Mouse (Mus musculus) liver, embryonic 14.5 days (tissue): ENCODE measurements around the gene Cep78. TPM values are rescaled to one million over a fixed set of nuclear protein-coding genes. Genes with fewer than 3 reads are reported as not detected.
A peak's percentile ranks its signal among the peaks of the same experiment; 100 is the strongest.

Experiments used
- ATAC-seq: fragments of 200-750 bp; cut with Nextera tagmentation; 2 replicates; pipeline ENCODE4 v1.8.0; 2017; ENCODE audit warnings: moderate number of reproducible peaks, mild to moderate bottlenecking, moderate library complexity; ENCODE audit not compliant: insufficient read depth
- DNase-seq, 3 experiments: peaks; one replicate each; pipeline ENCODE4 v3.0.0-alpha.2; 2012 to 2013; ENCODE audit warnings: low read depth in 3 of 3, low spot score in 3 of 3
- H3K27ac ChIP-seq: fragments of 300-500 bp; sonication (generic); 2 replicates; pipeline ENCODE4 v1.5.1; 2014; ENCODE audit warnings: moderate library complexity, mild to moderate bottlenecking, control low read depth, inconsistent platforms
- H3K27me3 ChIP-seq: fragments of 300-500 bp; sonication (generic); 2 replicates; pipeline ENCODE4 v1.6.1; 2014; ENCODE audit warnings: mild to moderate bottlenecking, low read length, moderate library complexity; ENCODE audit not compliant: control insufficient read depth, insufficient read depth
- H3K36me3 ChIP-seq: fragments of 300-500 bp; sonication (generic); replicated peaks from 2 replicates; pipeline ENCODE4 v1.6.1; 2014; ENCODE audit warnings: low read depth; ENCODE audit not compliant: control insufficient read depth, insufficient read depth
- H3K4me1 ChIP-seq, 2 experiments: fragments of 200-500 bp in 1 of 2; fragments of 300-500 bp in 1 of 2; sonication (generic) in 1 of 2; replicated peaks; 2 replicates each; pipeline ENCODE4 v1.6.1; 2012 to 2014; ENCODE audit warnings: antibody characterized with exemption in 1 of 2, inconsistent platforms in 1 of 2, low read length in 1 of 2; ENCODE audit not compliant: control insufficient read depth in 2 of 2, insufficient read depth in 2 of 2
- H3K4me2 ChIP-seq: fragments of 300-500 bp; sonication (generic); 2 replicates; pipeline ENCODE4 v1.6.1; 2014; ENCODE audit warnings: low read depth, mild to moderate bottlenecking, control low read depth, moderate library complexity
- H3K4me3 ChIP-seq, 2 experiments: fragments of 200-500 bp in 1 of 2; fragments of 300-500 bp in 1 of 2; sonication (generic) in 1 of 2; 2 replicates each; pipeline ENCODE4 v1.5.1; 2012 to 2014; ENCODE audit warnings: low read depth in 2 of 2, low read length in 2 of 2, mild to moderate bottlenecking in 2 of 2, control low read depth in 1 of 2, inconsistent platforms in 1 of 2, moderate library complexity in 1 of 2; ENCODE audit not compliant: insufficient read depth in 1 of 2
- H3K9ac ChIP-seq: fragments of 300-500 bp; sonication (generic); replicated peaks from 2 replicates; pipeline ENCODE4 v1.6.1; 2014; ENCODE audit warnings: mild to moderate bottlenecking, control low read depth, moderate library complexity
- H3K9me3 ChIP-seq: fragments of 300-500 bp; sonication (generic); 2 replicates; pipeline ENCODE4 v1.6.1; 2016; ENCODE audit warnings: low read length, mixed read lengths; ENCODE audit not compliant: control insufficient read depth
- CTCF ChIP-seq: IDR thresholded peaks from 2 replicates; pipeline ENCODE4 v1.5.1; 2016; ENCODE audit warnings: antibody characterized with exemption, low read depth, control low read depth
- EP300 ChIP-seq: IDR thresholded peaks from 2 replicates; pipeline ENCODE4 v1.6.1; 2016; ENCODE audit warnings: antibody characterized with exemption, low read depth
- WGBS: fragments of 180-500 bp; shearing (Covaris S2); extraction: QIAGEN DNeasy Blood & Tissue Kit; methylation state at CpG from one replicate; pipeline ENCODE4 v1.1.7; 2014; ENCODE audit not compliant: insufficient replicate concordance; 5-methylcytosine and 5-hydroxymethylcytosine counted together
- polyA plus RNA-seq, 2 experiments: library from polyadenylated mRNA; depleted of rRNA in 1 of 2; stranded (reverse) in 1 of 2; unstranded in 1 of 2; fragments of >200 nt; fragmentation: Nextera tagmentation in 1 of 2; extraction: Ambion mirVana in 1 of 2; gene quantifications; 2 replicates each; pipeline versions ENCODE4 v1.2.1 to v1.2.3; 2012 to 2014

Gene Cep78
- polyA plus RNA-seq, 2 experiments, result 5.1 to 8.7 TPM

- 42% methylated on average over 1 of the region's 1 CpGs for WGBS
Measured at GRCm38 (mm10) chr19:15990102-15990501, 5.3 kb upstream of the Cep78 start.

GRCm38 (mm10) chr19:15985172-15985713 lies 454 bp upstream of the Cep78 start:
- 23% methylated on average over 10 of the region's 10 CpGs for WGBS
- H3K9me3 ChIP-seq, result no peaks in the 10 kb centered on the region
- no peak for DNase-seq
- H3K36me3 ChIP-seq, result no peaks in the 10 kb centered on the region
- peaks cover 3 to 8% of the 10 kb centered on the region in 2 experiments; a peak in 3 of 4 replicates for H3K4me1 ChIP-seq
- no peak for ATAC-seq
- TF ChIP-seq EP300, result no peak
- no peak for TF ChIP-seq CTCF
- peak overlapping the region; percentile 70 to 86 for H3K4me3 ChIP-seq
- no peaks in the 10 kb centered on the region for H3K27me3 ChIP-seq
- peak overlapping the region; percentile 94 for H3K4me2 ChIP-seq
- no peak overlapping the region for H3K27ac ChIP-seq
- H3K9ac ChIP-seq, result peak overlapping the region; percentile 34; the same call in 1 of the 2 replicates

More at GRCm38 (mm10) chr19:15990102-15990501, 5.3 kb upstream of the Cep78 start:
- H3K4me3 ChIP-seq, result no peak overlapping the region
- TF ChIP-seq EP300, result no peak
- TF ChIP-seq CTCF, result no peak
- DNase-seq (no peak), ATAC-seq (no peak)
- H3K9me3 ChIP-seq, result no peaks in the 10 kb centered on the region
- no peak overlapping the region for H3K27ac ChIP-seq
- H3K36me3 ChIP-seq, result no peaks in the 10 kb centered on the region
- no peaks in the 10 kb centered on the region for H3K27me3 ChIP-seq
- no peak overlapping the region for H3K4me2 ChIP-seq
- H3K4me1 ChIP-seq, result 0 out of 4 replicates have a peak, but pooled peaks cover 0 to under 1% of the 10 kb centered on the region in 2 experiments
- H3K9ac ChIP-seq, result no peak overlapping the region

- TF ChIP-seq CTCF (no peak), EP300 (no peak)
- Histone ChIP-seq H3K27ac (no peak overlapping the region), H3K9ac (peak overlapping the region; percentile 79)
Measured at GRCm38 (mm10) chr19:15983739-15984344, 947 bp downstream of the Cep78 start.

GRCm38 (mm10) chr19:15982926-15983738 lies 1.7 kb downstream of the Cep78 start:
- Histone ChIP-seq H3K4me3 (no peak overlapping the region), H3K9ac (no peak overlapping the region), H3K9me3 (no peaks in the 10 kb centered on the region), H3K4me1 (peaks cover 3 to 8% of the 10 kb centered on the region in 2 experiments; a peak in 3 of 4 replicates), H3K4me2 (peak overlapping the region; percentile 94), H3K27ac (no peak overlapping the region), H3K27me3 (no peaks in the 10 kb centered on the region), H3K36me3 (no peaks in the 10 kb centered on the region)
- TF ChIP-seq CTCF (no peak), EP300 (no peak)
- 66% methylated on average over 9 of the region's 10 CpGs for WGBS
- DNase-seq, result no peak
- no peak for ATAC-seq

More at GRCm38 (mm10) chr19:15983739-15984344, 947 bp downstream of the Cep78 start:
- no peak for ATAC-seq
- 52% methylated on average over 15 of the region's 15 CpGs for WGBS
- no peaks in the 10 kb centered on the region for H3K9me3 ChIP-seq
- H3K4me2 ChIP-seq, result peak overlapping the region; percentile 94
- no peak for DNase-seq
- H3K27me3 ChIP-seq, result no peaks in the 10 kb centered on the region
- H3K4me3 ChIP-seq, result peak overlapping the region; percentile 80 to 86
- H3K4me1 ChIP-seq, result peaks cover 3 to 8% of the 10 kb centered on the region in 2 experiments; a peak in 3 of 4 replicates
- H3K36me3 ChIP-seq, result no peaks in the 10 kb centered on the region

- no peak overlapping the region for H3K4me2 ChIP-seq
- WGBS, result 48% methylated on average over 4 of the region's 4 CpGs
- peak in 2 of 3 experiments; percentile 41 to 44 for DNase-seq
- no peak overlapping the region for H3K9ac ChIP-seq
- no peaks in the 10 kb centered on the region for H3K9me3 ChIP-seq
- TF ChIP-seq EP300 (no peak), CTCF (peak; percentile 79)
- no peaks in the 10 kb centered on the region for H3K27me3 ChIP-seq
- H3K27ac ChIP-seq, result no peak overlapping the region
- H3K4me1 ChIP-seq, result peaks cover 3 to 8% of the 10 kb centered on the region in 2 experiments; a peak in 3 of 4 replicates
- H3K4me3 ChIP-seq, result no peak overlapping the region
- no peak for ATAC-seq
- no peaks in the 10 kb centered on the region for H3K36me3 ChIP-seq
Measured at GRCm38 (mm10) chr19:15981861-15982260, 2.9 kb downstream of the Cep78 start.
